21 mouse cellular contexts compared by ENCODE assay signal in the genomic region with DNA sequence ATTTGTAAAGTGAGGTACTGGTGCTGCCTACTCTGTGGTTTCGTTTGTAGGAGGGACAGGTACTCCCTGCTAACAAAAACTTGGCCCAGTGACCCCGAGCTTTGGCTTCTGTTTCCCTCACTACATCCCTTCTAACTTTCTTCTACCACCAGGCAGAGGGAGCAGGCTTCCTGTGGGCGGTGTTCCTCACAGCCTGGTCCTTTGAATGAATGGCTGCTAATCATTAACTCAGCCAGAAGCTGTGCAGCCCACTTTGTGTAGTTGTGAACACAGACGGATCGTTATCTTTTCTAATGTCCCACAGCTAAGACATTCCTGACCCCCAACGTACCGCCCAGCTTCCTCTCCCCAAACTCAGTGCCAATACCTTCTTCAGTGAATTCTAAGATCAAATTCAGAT. TPM values are rescaled to one million over a fixed set of nuclear protein-coding genes. Genes with fewer than 3 reads are reported as not detected.
A peak's percentile ranks its signal among the peaks of the same experiment; 100 is the strongest.
DNase-seq lines count a peak whose midpoint lies in the region; ATAC-seq and TF ChIP-seq lines count a peak whose summit lies in the region.
"Had no signal": no experiment of that assay in that cellular context is flagged by ENCODE, and none has a peak within 500 bp of the region (broad histone marks: within the 10 kb centered on the region; RNA-seq: fewer than 3 reads in every experiment).

No protein-coding gene starts in this region.

- TF ChIP-seq POLR2A in kidney, adult 2 months (IDR thresholded peaks at IDR 0.05; ENCODE audit: low read depth, low read length), result no peak

- WGBS in lung, embryonic 14.5 days, result 45% methylated on average over 7 of the region's 7 CpGs
- WGBS in kidney, adult 2 months, result 19% methylated on average over 7 of the region's 7 CpGs
- 11% methylated on average over 7 of the region's 7 CpGs for WGBS in liver, postnatal 0 days (ENCODE audit: insufficient replicate concordance)

- intact Hi-C loops in left cerebral cortex, postnatal 36 days (cut with DNase I), result no loop called here
- intact Hi-C loops in gastrocnemius, postnatal 14 days (cut with DNase I; ENCODE audit: low total_unique reads), result no loop called here

- 0 out of 2 replicates have a peak, but pooled peaks cover 5% of the 10 kb centered on the region for H3K4me1 ChIP-seq in lung, embryonic 14.5 days (ENCODE audit: insufficient read depth)
- no peaks in the 10 kb centered on the region for H3K4me1 ChIP-seq in kidney, adult 2 months (ENCODE audit: control insufficient read depth, insufficient read depth, low read length)
- H3K4me1 ChIP-seq in liver, postnatal 0 days (ENCODE audit: insufficient read depth), result peaks cover 9% of the 10 kb centered on the region
- H3K4me1 ChIP-seq: forebrain, embryonic 13.5 days; liver, embryonic 15.5 days had no signal

- H3K9ac ChIP-seq in lung, embryonic 14.5 days, result no peak overlapping the region
- no peak overlapping the region for H3K9ac ChIP-seq in liver, postnatal 0 days (replicated peaks)
- H3K9ac ChIP-seq: forebrain, embryonic 13.5 days; heart, embryonic 15.5 days; liver, embryonic 15.5 days; midbrain, embryonic 15.5 days had no signal

- no peaks in the 10 kb centered on the region for H3K27me3 ChIP-seq in lung, embryonic 14.5 days (ENCODE audit: insufficient read depth, low read length)
- H3K27me3 ChIP-seq in kidney, adult 2 months (replicated peaks; ENCODE audit: control insufficient read depth, insufficient read depth, low read length), result no peaks in the 10 kb centered on the region
- no peaks in the 10 kb centered on the region for H3K27me3 ChIP-seq in liver, postnatal 0 days (ENCODE audit: insufficient read depth, low read length)
- H3K27me3 ChIP-seq: forebrain, embryonic 13.5 days; heart, embryonic 15.5 days; liver, embryonic 15.5 days; midbrain, embryonic 15.5 days had no signal

- H3K27ac ChIP-seq in lung, embryonic 14.5 days (ENCODE audit: low read depth), result no peak overlapping the region
- no peak overlapping the region for H3K27ac ChIP-seq in kidney, adult 2 months (ENCODE audit: insufficient read depth, low read depth, low read length)
- H3K27ac ChIP-seq in liver, postnatal 0 days (ENCODE audit: low read depth), result no peak overlapping the region
- H3K27ac ChIP-seq: forebrain, embryonic 13.5 days; heart, embryonic 15.5 days; layer of hippocampus, adult 2 months; liver, embryonic 15.5 days had no signal

- no peak for ATAC-seq in lung, embryonic 14.5 days (ENCODE audit: insufficient read depth)
- peak; percentile 47; the same call in 1 of the 2 replicates for ATAC-seq in liver, postnatal 0 days
- ATAC-seq: forebrain, embryonic 13.5 days; midbrain, embryonic 15.5 days had no signal

- no peak overlapping the region for H3K4me3 ChIP-seq in lung, embryonic 14.5 days (ENCODE audit: low read depth, low read length)
- H3K4me3 ChIP-seq in kidney, adult 2 months (ENCODE audit: insufficient read depth, low read depth, low read length), result no peak overlapping the region
- H3K4me3 ChIP-seq in liver, postnatal 0 days (ENCODE audit: low read depth, low read length), result no peak overlapping the region
- H3K4me3 ChIP-seq: forebrain, embryonic 13.5 days; heart, embryonic 15.5 days; layer of hippocampus, adult 2 months; liver, embryonic 15.5 days; midbrain, embryonic 15.5 days; myocyte had no signal

- H3K36me3 ChIP-seq in lung, embryonic 14.5 days (ENCODE audit: insufficient read depth), result no peaks in the 10 kb centered on the region
- no peaks in the 10 kb centered on the region for H3K36me3 ChIP-seq in kidney, adult 2 months (ENCODE audit: control insufficient read depth, insufficient read depth, low read length)
- no peaks in the 10 kb centered on the region for H3K36me3 ChIP-seq in liver, postnatal 0 days (replicated peaks; ENCODE audit: insufficient read depth, low read length)
- H3K36me3 ChIP-seq: heart, embryonic 15.5 days; liver, embryonic 15.5 days; midbrain, embryonic 15.5 days had no signal

- TF ChIP-seq EP300 in liver, postnatal 0 days (IDR thresholded peaks at IDR 0.05; ENCODE audit: low read depth), result no peak

- H3K9me3 ChIP-seq in lung, embryonic 14.5 days (ENCODE audit: low read depth, low read length), result no peaks in the 10 kb centered on the region
- H3K9me3 ChIP-seq in liver, postnatal 0 days (ENCODE audit: low read length), result no peaks in the 10 kb centered on the region
- H3K9me3 ChIP-seq: forebrain, embryonic 13.5 days; heart, embryonic 15.5 days; liver, embryonic 15.5 days; midbrain, embryonic 15.5 days had no signal

- no peak for TF ChIP-seq CTCF in lung, embryonic 14.5 days (IDR thresholded peaks at IDR 0.05; ENCODE audit: low read depth)
- TF ChIP-seq CTCF in kidney, adult 2 months (conservative IDR thresholded peaks at IDR 0.05; ENCODE audit: insufficient read depth, insufficient read length, low read depth, low read length), result no peak
- TF ChIP-seq CTCF in liver, postnatal 0 days (IDR thresholded peaks at IDR 0.05; ENCODE audit: low read depth), result no peak

- DNase-seq in lung, embryonic 14.5 days, result peak; percentile 31
- DNase-seq in lung, postnatal 14 days, result no peak
- peak; percentile 56 for DNase-seq in kidney, adult 2 months
- peak; percentile 45 for DNase-seq in kidney, postnatal 14 days
- no peak for DNase-seq in liver, postnatal 0 days
- DNase-seq in left cerebral cortex, postnatal 36 days (ENCODE audit: low spot score in 2 of 2), result no peak
- DNase-seq in frontal cortex, adult 2 months (ENCODE audit: extremely low spot score in 1 of 2, low spot score in 1 of 2), result no peak
- DNase-seq in gastrocnemius, postnatal 14 days, result no peak
- DNase-seq: B cell, adult 2 months; cerebellum, adult 2 months; cerebellum, postnatal 36 days; gastrocnemius, postnatal 25 days; heart, postnatal 4 days; right cerebral cortex, postnatal 14 days; thymus, postnatal 25 days had no signal

- no peak overlapping the region for H3K4me2 ChIP-seq in lung, embryonic 14.5 days
- H3K4me2 ChIP-seq in liver, postnatal 0 days (ENCODE audit: low read depth, low read length), result no peak overlapping the region
- H3K4me2 ChIP-seq: forebrain, embryonic 13.5 days; heart, embryonic 15.5 days; liver, embryonic 15.5 days; midbrain, embryonic 15.5 days had no signal

RNA-seq across cellular contexts. Expression of gene Kcnj5, which starts 52.5 kb away (rescaled TPM):
- polyA plus RNA-seq in lung, embryonic 14.5 days (2014; fragmentation: Nextera tagmentation; extraction: Ambion mirVana), result 0.32 and 0.99 TPM in 2 replicates
- 0.81 and 0.84 TPM in 2 replicates for polyA plus RNA-seq in kidney, adult 2 months (2012; rRNA removed)
- polyA plus RNA-seq in liver, postnatal 0 days (2015; fragmentation: Nextera tagmentation; extraction: Ambion mirVana), result 0.81 and 0.85 TPM in 2 replicates
- total RNA-seq in left cerebral cortex, postnatal 36 days (2021), result under 1 TPM; 0.62 to 0.75 TPM
- 0.18 and 0.29 TPM in 2 replicates for polyA plus RNA-seq in frontal cortex, adult 2 months (2012; rRNA removed)
- total RNA-seq in gastrocnemius, postnatal 14 days (2021), result not detected
- total RNA-seq: gastrocnemius, postnatal 25 days had no signal
- polyA plus RNA-seq: myocyte had no signal

Comparison
In these comparisons a context has a peak if more than half of its experiments do, and no peak if none do; other contexts are left out.
1. DNase-seq: peak in lung, embryonic 14.5 days (single experiment), kidney, adult 2 months (single experiment) and kidney, postnatal 14 days (single experiment); none in lung, postnatal 14 days (single experiment), liver, postnatal 0 days (single experiment), left cerebral cortex, postnatal 36 days (0 of 2), frontal cortex, adult 2 months (0 of 2) and gastrocnemius, postnatal 14 days (single experiment).